Mouse (Mus musculus) ES-E14 (cell line): ENCODE data around the gene Lamp1.

Experiments
- CHD2 ChIP-seq: IDR thresholded peaks from 2 replicates; pipeline ENCODE4 v1.6.1; 2014; ENCODE audit warnings: mild to moderate bottlenecking, low read depth, low read length, inconsistent platforms
- HCFC1 ChIP-seq: IDR thresholded peaks from 2 replicates; pipeline ENCODE4 v1.6.1; 2012; ENCODE audit warnings: low read length, inconsistent platforms, borderline replicate concordance; ENCODE audit not compliant: insufficient read depth
- MAFK ChIP-seq: IDR thresholded peaks from 2 replicates; pipeline ENCODE4 v1.6.1; 2014; ENCODE audit warnings: mild to moderate bottlenecking, low read depth, low read length, inconsistent platforms; ENCODE audit not compliant: insufficient read depth

- no peak for TF ChIP-seq CHD2
- TF ChIP-seq HCFC1, result no peak
- no peak for TF ChIP-seq MAFK
Observed at GRCm38 (mm10) chr8:13179482-13179881, 20.5 kb downstream of the Lamp1 start.
